Mouse (Mus musculus): ENCODE measurements around the gene Ddx46. TPM values are rescaled to one million over a fixed set of nuclear protein-coding genes. Genes with fewer than 3 reads are reported as not detected.

The Ddx46 gene
- polyA plus RNA-seq, 1 experiment, result 5.1 TPM

GRCm38 (mm10) chr13:55599566-55600540 is 35.0 kb upstream of the Ddx46 start, which contains the start of gene B4galt7:
Gene B4galt7 (plus strand): TSS chr13:55599896.
- Histone ChIP-seq H3K36me3 (ENCODE audit: control insufficient read depth, insufficient read depth, low read length) (peaks cover 33% of the 10 kb centered on the region), H3K27me3 (ENCODE audit: control insufficient read depth, insufficient read depth, low read length) (no peaks in the 10 kb centered on the region), H3K4me1 (ENCODE audit: control insufficient read depth, insufficient read depth, insufficient read length, low read length) (no peaks in the 10 kb centered on the region; the same call in 1 of the 2 replicates), H3K4me3 (ENCODE audit: low read depth, low read length) (peak within 1 kb of the TSS; percentile 95), H3K27ac (ENCODE audit: insufficient read depth, low read depth, low read length) (peak within 1 kb of the TSS; percentile 11; the same call in 1 of the 2 replicates)
- TF ChIP-seq CTCF (IDR thresholded peaks at IDR 0.05; ENCODE audit: extremely low read depth, insufficient read length, insufficient replicate concordance, low read depth, low read length) (no peak), POLR2A (IDR thresholded peaks at IDR 0.05; ENCODE audit: low read depth, low read length) (no peak; the same call in none of the 2 replicates)
- WGBS, result 5% methylated on average over 51 of the region's 51 CpGs

- Histone ChIP-seq H3K4me1 (ENCODE audit: control insufficient read depth, insufficient read depth, insufficient read length, low read length) (no peaks in the 10 kb centered on the region; the same call in 1 of the 2 replicates), H3K27ac (ENCODE audit: insufficient read depth, low read depth, low read length) (no peak overlapping the region), H3K36me3 (ENCODE audit: control insufficient read depth, insufficient read depth, low read length) (peaks cover 26% of the 10 kb centered on the region), H3K27me3 (ENCODE audit: control insufficient read depth, insufficient read depth, low read length) (no peaks in the 10 kb centered on the region), H3K4me3 (ENCODE audit: low read depth, low read length) (peak overlapping the region; percentile 95; the same call in 1 of the 2 replicates)
- 7% methylated on average over 9 of the region's 9 CpGs for WGBS
- TF ChIP-seq CTCF (IDR thresholded peaks at IDR 0.05; ENCODE audit: extremely low read depth, insufficient read length, insufficient replicate concordance, low read depth, low read length) (no peak), POLR2A (IDR thresholded peaks at IDR 0.05; ENCODE audit: low read depth, low read length) (no peak)
Measured at GRCm38 (mm10) chr13:55600657-55601056, 34.2 kb upstream of the Ddx46 start.

- peak; percentile 80; the same call in 1 of the 2 replicates for TF ChIP-seq CTCF (IDR thresholded peaks at IDR 0.05; ENCODE audit: extremely low read depth, insufficient read length, insufficient replicate concordance, low read depth, low read length)
- no peak for TF ChIP-seq POLR2A (IDR thresholded peaks at IDR 0.05; ENCODE audit: low read depth, low read length)
- H3K36me3 ChIP-seq (ENCODE audit: control insufficient read depth, insufficient read depth, low read length), result peaks cover 23% of the 10 kb centered on the region
- H3K27me3 ChIP-seq (ENCODE audit: control insufficient read depth, insufficient read depth, low read length), result no peaks in the 10 kb centered on the region
- no peak overlapping the region for H3K4me3 ChIP-seq (ENCODE audit: low read depth, low read length)
- no peaks in the 10 kb centered on the region; the same call in 1 of the 2 replicates for H3K4me1 ChIP-seq (ENCODE audit: control insufficient read depth, insufficient read depth, insufficient read length, low read length)
- H3K27ac ChIP-seq (ENCODE audit: insufficient read depth, low read depth, low read length), result no peak overlapping the region
- 7% methylated on average over 3 of the region's 3 CpGs for WGBS
Measured at GRCm38 (mm10) chr13:55601611-55602010, 33.2 kb upstream of the Ddx46 start.

- no peaks in the 10 kb centered on the region; the same call in 1 of the 2 replicates for H3K4me1 ChIP-seq (ENCODE audit: control insufficient read depth, insufficient read depth, insufficient read length, low read length)
- H3K27me3 ChIP-seq (ENCODE audit: control insufficient read depth, insufficient read depth, low read length), result no peaks in the 10 kb centered on the region
- peaks cover 31% of the 10 kb centered on the region for H3K36me3 ChIP-seq (ENCODE audit: control insufficient read depth, insufficient read depth, low read length)
- TF ChIP-seq CTCF (IDR thresholded peaks at IDR 0.05; ENCODE audit: extremely low read depth, insufficient read length, insufficient replicate concordance, low read depth, low read length) (no peak), POLR2A (IDR thresholded peaks at IDR 0.05; ENCODE audit: low read depth, low read length) (no peak)
- no peak overlapping the region for H3K27ac ChIP-seq (ENCODE audit: insufficient read depth, low read depth, low read length)
- H3K4me3 ChIP-seq (ENCODE audit: low read depth, low read length), result no peak overlapping the region
- 97% methylated on average over 3 of the region's 3 CpGs for WGBS
Measured at GRCm38 (mm10) chr13:55604606-55605005, 30.2 kb upstream of the Ddx46 start.

- Histone ChIP-seq H3K36me3 (ENCODE audit: control insufficient read depth, insufficient read depth, low read length) (peaks cover 40% of the 10 kb centered on the region), H3K4me1 (ENCODE audit: control insufficient read depth, insufficient read depth, insufficient read length, low read length) (no peaks in the 10 kb centered on the region), H3K4me3 (ENCODE audit: low read depth, low read length) (no peak overlapping the region), H3K27ac (ENCODE audit: insufficient read depth, low read depth, low read length) (no peak overlapping the region), H3K27me3 (ENCODE audit: control insufficient read depth, insufficient read depth, low read length) (no peaks in the 10 kb centered on the region)
- 79% methylated on average over 10 of the region's 10 CpGs for WGBS
- TF ChIP-seq CTCF (IDR thresholded peaks at IDR 0.05; ENCODE audit: extremely low read depth, insufficient read length, insufficient replicate concordance, low read depth, low read length) (no peak), POLR2A (IDR thresholded peaks at IDR 0.05; ENCODE audit: low read depth, low read length) (no peak)
Measured at GRCm38 (mm10) chr13:55606899-55607623, 27.8 kb upstream of the Ddx46 start.

- Histone ChIP-seq H3K27me3 (ENCODE audit: control insufficient read depth, insufficient read depth, low read length) (no peaks in the 10 kb centered on the region), H3K27ac (ENCODE audit: insufficient read depth, low read depth, low read length) (no peak overlapping the region), H3K36me3 (ENCODE audit: control insufficient read depth, insufficient read depth, low read length) (peaks cover 37% of the 10 kb centered on the region), H3K4me1 (ENCODE audit: control insufficient read depth, insufficient read depth, insufficient read length, low read length) (no peaks in the 10 kb centered on the region), H3K4me3 (ENCODE audit: low read depth, low read length) (no peak overlapping the region)
- TF ChIP-seq CTCF (IDR thresholded peaks at IDR 0.05; ENCODE audit: extremely low read depth, insufficient read length, insufficient replicate concordance, low read depth, low read length) (no peak), POLR2A (IDR thresholded peaks at IDR 0.05; ENCODE audit: low read depth, low read length) (no peak)
- WGBS, result 98% methylated on average over 2 of the region's 2 CpGs
Measured at GRCm38 (mm10) chr13:55607624-55608006, 27.2 kb upstream of the Ddx46 start.

Data from small intestine, adult 2 months (tissue).